Mouse (Mus musculus) kidney, embryonic 16.5 days (tissue): Measurements from ENCODE around the gene Gm37240. TPM values are rescaled to one million over a fixed set of nuclear protein-coding genes. Genes with fewer than 3 reads are reported as not detected.

Source experiments
- ATAC-seq: fragments of 200-750 bp; cut with Nextera tagmentation; 2 replicates; pipeline ENCODE4 v1.8.0; 2017; ENCODE audit warnings: moderate TSS enrichment; ENCODE audit not compliant: low FRiP score, low TSS enrichment
- H3K27ac ChIP-seq: fragments of 300-500 bp; sonication (generic); 2 replicates; pipeline ENCODE4 v1.5.1; 2014; ENCODE audit warnings: low read length
- H3K27me3 ChIP-seq: fragments of 300-500 bp; sonication (generic); 2 replicates; pipeline ENCODE4 v1.6.1; 2014; ENCODE audit warnings: low read length, control low read depth, mixed read lengths; ENCODE audit not compliant: insufficient read depth
- H3K36me3 ChIP-seq: fragments of 300-500 bp; sonication (generic); 2 replicates; pipeline ENCODE4 v1.6.1; 2014; ENCODE audit warnings: low read length, control low read depth, mixed read lengths; ENCODE audit not compliant: insufficient read depth
- H3K4me1 ChIP-seq: fragments of 300-500 bp; sonication (generic); 2 replicates; pipeline ENCODE4 v1.6.1; 2014; ENCODE audit warnings: low read length, control low read depth, mixed read lengths; ENCODE audit not compliant: insufficient read depth
- H3K4me2 ChIP-seq: fragments of 300-500 bp; sonication (generic); replicated peaks from 2 replicates; pipeline ENCODE4 v1.6.1; 2014; ENCODE audit warnings: low read depth, low read length
- H3K4me3 ChIP-seq: fragments of 300-500 bp; sonication (generic); 2 replicates; pipeline ENCODE4 v1.5.1; 2014; ENCODE audit warnings: mild to moderate bottlenecking, low read length
- H3K9ac ChIP-seq: fragments of 300-500 bp; sonication (generic); replicated peaks from 2 replicates; pipeline ENCODE4 v1.6.1; 2014; ENCODE audit warnings: low read length
- H3K9me3 ChIP-seq: fragments of 300-500 bp; sonication (generic); 2 replicates; pipeline ENCODE4 v1.6.1; 2016; ENCODE audit warnings: low read length, control low read depth
- WGBS: fragments of 180-500 bp; shearing (Covaris S2); extraction: QIAGEN DNeasy Blood & Tissue Kit; methylation state at CpG from one replicate; pipeline ENCODE4 v1.1.7; 2014; 5-methylcytosine and 5-hydroxymethylcytosine counted together
- polyA plus RNA-seq: library from polyadenylated mRNA; unstranded; fragments of >200 nt; fragmentation: Nextera tagmentation; extraction: Ambion mirVana; gene quantifications from 2 replicates; pipeline ENCODE4 v1.2.1, GENCODE M21; 2015

Gene Gm37240
- polyA plus RNA-seq, 1 experiment from 2014 or later: 8.7 TPM

DNA sequence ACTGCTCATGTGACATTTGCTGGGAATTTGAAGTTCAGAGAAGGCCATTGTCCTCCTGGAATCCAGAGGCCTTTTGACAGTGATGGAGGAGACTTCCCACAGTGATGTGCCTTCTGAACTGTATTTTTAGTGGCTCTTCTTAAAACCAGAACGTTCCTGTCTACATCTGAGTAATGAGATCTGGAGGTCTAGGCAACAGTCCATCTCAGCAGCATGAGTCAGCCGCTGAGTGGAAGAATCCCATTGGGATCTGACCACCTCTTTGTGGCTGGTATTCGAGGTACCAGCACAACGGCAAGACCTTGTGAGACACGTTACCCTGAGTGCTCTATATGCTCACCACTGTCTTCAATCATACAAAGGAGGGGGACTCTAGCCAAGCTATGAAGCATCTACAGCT lies 723.9 kb downstream of the Gm37240 start:
- no peaks in the 10 kb centered on the region for H3K9me3 ChIP-seq
- H3K4me3 ChIP-seq: no peak overlapping the region
- no peak overlapping the region for H3K9ac ChIP-seq
- H3K36me3 ChIP-seq: no peaks in the 10 kb centered on the region
- no peak overlapping the region for H3K4me2 ChIP-seq
- no peaks in the 10 kb centered on the region for H3K4me1 ChIP-seq
- 91% methylated on average over 5 of the region's 5 CpGs for WGBS
- no peak overlapping the region for H3K27ac ChIP-seq
- H3K27me3 ChIP-seq: no peaks in the 10 kb centered on the region
- ATAC-seq: no peak

DNA sequence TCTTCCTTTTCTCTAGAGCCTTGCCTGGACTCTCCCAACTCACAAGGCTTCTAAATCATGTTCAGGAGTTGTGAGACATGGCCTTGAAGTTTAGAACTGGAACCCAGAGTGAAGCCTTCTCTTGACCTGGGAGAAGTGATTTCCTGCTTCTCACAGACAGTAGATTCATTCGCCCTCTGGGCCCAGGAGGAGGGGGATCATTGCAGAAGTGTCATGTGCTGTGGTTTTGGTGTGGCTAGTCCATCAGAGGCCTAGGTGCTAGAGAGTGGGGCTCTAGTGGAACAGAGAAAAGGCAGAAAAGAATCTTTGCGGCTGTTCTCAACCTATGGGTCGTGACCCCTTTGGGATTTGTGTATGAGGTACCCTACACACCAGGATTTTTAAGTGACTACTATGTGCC lies 724.9 kb downstream of the Gm37240 start:
- Histone ChIP-seq H3K4me3 (no peak overlapping the region), H3K36me3 (no peaks in the 10 kb centered on the region), H3K27me3 (no peaks in the 10 kb centered on the region), H3K9me3 (no peaks in the 10 kb centered on the region), H3K4me1 (no peaks in the 10 kb centered on the region), H3K9ac (no peak overlapping the region), H3K4me2 (no peak overlapping the region), H3K27ac (no peak overlapping the region)
- ATAC-seq: no peak
- whole genome bisulfite sequencing: 97% methylated on average over 3 of the region's 3 CpGs

DNA sequence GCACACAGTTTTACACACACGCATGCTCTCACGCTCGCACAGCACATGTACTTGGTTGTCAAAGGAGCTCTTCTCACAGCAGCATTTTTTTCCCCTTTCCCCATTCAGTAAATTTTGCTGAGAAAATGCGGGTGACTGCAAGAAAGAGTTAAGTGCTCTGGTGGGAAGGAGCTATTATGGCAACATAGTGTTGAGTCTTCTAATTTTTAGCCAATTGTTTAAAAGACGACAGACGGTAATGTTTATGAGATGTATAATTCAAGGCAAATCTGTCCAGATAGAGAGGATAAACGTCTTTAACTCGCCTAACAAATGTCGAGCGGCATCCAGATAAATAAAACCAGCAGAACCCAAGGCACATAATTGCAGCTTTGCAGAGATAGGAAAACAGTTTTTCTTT lies 726.5 kb downstream of the Gm37240 start:
- no peaks in the 10 kb centered on the region for H3K27me3 ChIP-seq
- H3K9ac ChIP-seq: no peak overlapping the region
- no peaks in the 10 kb centered on the region for H3K4me1 ChIP-seq
- ATAC-seq: no peak
- no peak overlapping the region for H3K27ac ChIP-seq
- H3K36me3 ChIP-seq: no peaks in the 10 kb centered on the region
- no peak overlapping the region for H3K4me2 ChIP-seq
- no peak overlapping the region for H3K4me3 ChIP-seq
- 81% methylated on average over 10 of the region's 10 CpGs for WGBS
- no peaks in the 10 kb centered on the region for H3K9me3 ChIP-seq

DNA sequence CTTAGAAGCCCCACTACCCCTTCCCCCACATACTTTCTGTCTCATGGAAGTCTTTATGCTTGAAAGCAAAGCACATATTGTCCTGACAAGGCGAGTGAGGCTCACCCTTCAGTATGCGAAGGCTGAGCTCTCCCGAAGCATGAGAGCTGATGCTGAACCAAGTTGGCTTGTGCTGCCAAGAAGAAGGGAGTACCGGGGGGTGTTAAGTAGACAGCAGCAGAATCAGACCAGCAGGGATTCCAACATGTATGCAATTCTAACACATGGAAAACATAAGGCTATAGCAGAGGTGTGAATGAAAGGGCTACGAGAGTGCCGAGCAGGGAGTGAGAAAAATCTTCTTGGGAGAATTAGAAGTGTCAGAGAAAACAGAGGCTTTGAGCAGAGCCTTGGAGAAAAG lies 727.7 kb downstream of the Gm37240 start:
- Histone ChIP-seq H3K36me3 (no peaks in the 10 kb centered on the region), H3K27ac (no peak overlapping the region), H3K9me3 (no peaks in the 10 kb centered on the region), H3K4me1 (no peaks in the 10 kb centered on the region), H3K4me3 (no peak overlapping the region), H3K27me3 (no peaks in the 10 kb centered on the region), H3K4me2 (no peak overlapping the region), H3K9ac (no peak overlapping the region)
- 68% methylated on average over 6 of the region's 6 CpGs for WGBS
- ATAC-seq: no peak

DNA sequence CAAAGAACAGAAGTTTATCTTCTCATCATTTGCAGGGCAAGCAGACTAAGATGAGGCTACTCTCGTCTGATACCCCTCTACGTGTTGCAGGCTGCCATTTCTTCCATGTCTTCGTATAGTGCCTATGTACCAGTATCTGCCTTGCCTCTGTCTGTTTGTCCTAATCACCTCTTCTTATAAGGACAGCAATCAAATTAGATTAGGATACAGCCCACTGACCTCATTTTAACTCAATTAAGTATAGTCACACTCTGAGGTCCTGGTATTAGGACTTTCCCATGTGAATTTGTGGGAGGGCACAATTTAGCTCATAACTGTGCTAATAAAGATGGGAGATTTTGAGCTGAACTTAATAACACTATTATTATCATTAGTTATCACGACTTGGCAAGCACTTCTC lies 738.5 kb downstream of the Gm37240 start:
- H3K4me3 ChIP-seq: no peak overlapping the region
- no peaks in the 10 kb centered on the region for H3K9me3 ChIP-seq
- no peak overlapping the region for H3K27ac ChIP-seq
- no peak overlapping the region for H3K4me2 ChIP-seq
- no peak overlapping the region for H3K9ac ChIP-seq
- no peak for ATAC-seq
- no peaks in the 10 kb centered on the region for H3K36me3 ChIP-seq
- no peaks in the 10 kb centered on the region for H3K27me3 ChIP-seq
- WGBS: 81% methylated on average over 4 of the region's 4 CpGs
- no peaks in the 10 kb centered on the region for H3K4me1 ChIP-seq

DNA sequence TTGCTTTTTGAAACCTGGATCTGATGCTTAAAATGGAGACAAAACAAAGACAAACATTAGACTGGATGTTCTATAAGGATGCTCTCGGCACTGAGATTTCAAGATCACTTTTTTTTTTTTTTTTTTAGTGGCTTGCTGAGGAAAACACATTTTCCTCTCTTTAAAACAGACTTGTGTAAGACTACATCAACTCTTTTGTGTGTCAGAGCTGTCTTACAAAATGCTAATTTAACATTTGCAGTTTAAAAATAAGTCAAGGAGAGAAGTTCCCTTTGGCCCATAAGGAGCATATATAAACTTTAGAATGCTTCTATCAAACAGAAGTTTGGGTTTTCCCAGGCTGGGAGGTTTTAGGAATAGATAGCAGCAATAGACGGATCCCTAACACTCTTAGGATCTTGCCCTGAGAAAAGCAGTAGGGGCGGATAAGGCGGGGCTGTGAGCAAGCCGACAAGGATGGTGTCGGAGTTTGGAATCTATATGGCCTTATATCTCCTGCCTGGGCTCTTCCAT lies 739.2 kb downstream of the Gm37240 start:
- H3K4me1 ChIP-seq: no peaks in the 10 kb centered on the region
- no peak overlapping the region for H3K4me3 ChIP-seq
- H3K27ac ChIP-seq: no peak overlapping the region
- H3K9ac ChIP-seq: no peak overlapping the region
- no peaks in the 10 kb centered on the region for H3K36me3 ChIP-seq
- WGBS: 83% methylated on average over 6 of the region's 6 CpGs
- H3K27me3 ChIP-seq: no peaks in the 10 kb centered on the region
- no peak overlapping the region for H3K4me2 ChIP-seq
- H3K9me3 ChIP-seq: no peaks in the 10 kb centered on the region
- ATAC-seq: no peak

DNA sequence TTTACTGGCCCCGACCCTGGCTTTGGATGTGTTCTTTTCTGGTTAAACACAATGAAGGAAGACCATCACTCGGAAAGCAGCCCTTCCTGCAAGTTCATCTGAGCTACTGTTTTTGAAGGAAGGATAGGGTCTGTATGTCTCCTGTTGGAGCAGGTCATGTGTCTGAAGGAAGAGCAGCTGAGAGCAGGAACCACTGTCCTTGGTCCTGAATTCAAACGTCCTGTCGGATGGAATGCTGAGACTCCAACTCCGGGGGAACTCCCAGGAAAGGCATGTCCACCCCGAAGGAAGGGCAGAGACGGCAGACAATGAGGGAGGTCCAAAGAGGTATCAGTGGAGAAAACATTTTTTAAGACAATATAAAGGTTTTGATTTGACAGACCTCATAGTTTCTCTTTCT lies 741.8 kb downstream of the Gm37240 start:
- 30% methylated on average over 7 of the region's 7 CpGs for WGBS
- no peak for ATAC-seq
- no peak overlapping the region for H3K4me2 ChIP-seq
- no peaks in the 10 kb centered on the region for H3K36me3 ChIP-seq
- H3K9me3 ChIP-seq: no peaks in the 10 kb centered on the region
- no peaks in the 10 kb centered on the region for H3K4me1 ChIP-seq
- H3K9ac ChIP-seq: no peak overlapping the region
- H3K4me3 ChIP-seq: no peak overlapping the region
- no peaks in the 10 kb centered on the region for H3K27me3 ChIP-seq
- H3K27ac ChIP-seq: no peak overlapping the region

DNA sequence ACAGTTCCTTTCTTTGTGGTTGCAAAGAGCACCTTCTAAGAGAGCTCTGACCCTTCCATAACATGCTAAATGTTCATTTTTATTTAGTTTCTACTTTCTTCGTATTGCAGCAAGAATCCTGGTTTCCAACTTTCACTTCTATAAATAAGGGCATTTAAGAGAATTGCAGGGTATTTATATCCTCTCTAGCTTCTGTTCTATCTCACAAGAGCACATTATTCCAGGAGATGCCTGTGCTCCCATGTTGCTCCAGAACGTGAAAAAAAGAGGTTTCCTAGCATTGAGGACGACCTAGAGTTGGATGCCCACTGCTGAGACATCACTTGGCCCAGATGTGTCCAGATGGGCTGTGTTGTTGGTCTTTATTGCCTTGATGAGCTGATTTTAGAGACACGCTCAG lies 742.2 kb downstream of the Gm37240 start:
- WGBS: 88% methylated on average over 4 of the region's 4 CpGs
- Histone ChIP-seq H3K36me3 (no peaks in the 10 kb centered on the region), H3K4me1 (no peaks in the 10 kb centered on the region), H3K27me3 (no peaks in the 10 kb centered on the region), H3K27ac (no peak overlapping the region), H3K4me2 (no peak overlapping the region), H3K9ac (no peak overlapping the region), H3K9me3 (no peaks in the 10 kb centered on the region), H3K4me3 (no peak overlapping the region)
- no peak for ATAC-seq

DNA sequence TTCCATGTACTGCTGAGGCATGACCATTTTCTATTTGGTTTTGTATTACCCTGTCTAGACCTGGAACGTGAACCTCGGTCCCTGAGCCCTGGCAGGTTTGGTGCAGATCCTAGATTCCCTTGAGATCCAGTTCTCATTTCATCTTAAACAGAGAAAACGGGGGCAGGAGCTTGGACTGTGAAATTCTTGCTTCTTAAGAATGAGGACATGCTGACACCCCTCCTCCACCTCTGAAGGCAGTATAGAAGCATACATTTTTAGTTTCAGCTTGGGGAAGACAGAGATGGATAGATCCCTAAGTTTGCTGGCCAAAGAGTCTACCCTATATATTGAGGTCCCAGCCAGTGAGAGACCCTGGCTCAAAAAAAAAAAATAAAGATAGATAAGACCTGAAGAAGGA lies 742.9 kb downstream of the Gm37240 start:
- no peaks in the 10 kb centered on the region for H3K27me3 ChIP-seq
- WGBS: 83% methylated on average over 3 of the region's 3 CpGs
- no peaks in the 10 kb centered on the region for H3K4me1 ChIP-seq
- no peak overlapping the region for H3K4me3 ChIP-seq
- ATAC-seq: no peak
- H3K27ac ChIP-seq: no peak overlapping the region
- no peaks in the 10 kb centered on the region for H3K36me3 ChIP-seq
- no peaks in the 10 kb centered on the region for H3K9me3 ChIP-seq
- no peak overlapping the region for H3K4me2 ChIP-seq
- H3K9ac ChIP-seq: no peak overlapping the region

DNA sequence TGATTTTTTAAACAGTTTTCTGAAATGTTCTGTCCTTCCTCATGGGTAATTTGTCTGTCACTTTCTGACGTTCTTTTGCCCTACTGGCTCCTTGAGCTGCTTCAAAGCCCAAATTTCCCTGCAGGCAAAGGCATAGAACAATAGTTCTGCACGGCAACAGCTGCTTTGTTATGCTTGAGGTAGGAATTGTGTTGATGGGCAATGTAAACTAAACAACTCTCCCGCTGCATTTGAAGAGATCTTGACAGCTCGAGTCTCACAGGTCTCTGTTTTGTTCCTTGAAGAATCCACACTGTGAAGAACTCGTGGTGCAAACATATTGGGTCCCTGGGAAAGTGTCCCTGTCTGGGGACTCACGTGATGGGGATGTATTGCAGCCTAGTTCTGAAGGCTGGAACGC lies 746.8 kb downstream of the Gm37240 start:
- H3K27ac ChIP-seq: no peak overlapping the region
- no peak overlapping the region for H3K4me3 ChIP-seq
- H3K9ac ChIP-seq: no peak overlapping the region
- H3K36me3 ChIP-seq: no peaks in the 10 kb centered on the region
- H3K27me3 ChIP-seq: no peaks in the 10 kb centered on the region
- no peak overlapping the region for H3K4me2 ChIP-seq
- H3K4me1 ChIP-seq: no peaks in the 10 kb centered on the region
- no peaks in the 10 kb centered on the region for H3K9me3 ChIP-seq
- no peak for ATAC-seq
- WGBS: 56% methylated on average over 7 of the region's 7 CpGs

DNA sequence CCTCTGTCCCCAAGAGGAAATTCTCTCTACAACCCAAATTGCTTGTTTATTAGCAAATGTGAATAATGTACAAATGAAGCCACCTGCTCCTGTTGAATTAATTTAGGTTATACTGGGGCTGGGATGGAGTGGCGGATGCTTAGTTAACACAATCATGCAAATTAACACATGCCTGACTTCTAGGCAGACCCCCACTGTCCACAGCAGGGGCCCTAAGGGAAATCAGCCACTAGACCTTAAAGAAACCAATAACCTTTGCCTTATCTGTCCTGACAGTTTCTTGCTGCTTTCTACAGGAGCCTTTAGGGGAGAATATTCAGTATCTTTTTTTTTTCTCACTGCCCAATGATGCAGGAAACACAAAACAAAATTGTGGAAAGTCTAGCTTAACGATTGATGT lies 748.9 kb downstream of the Gm37240 start:
- Histone ChIP-seq H3K9me3 (no peaks in the 10 kb centered on the region), H3K27ac (no peak overlapping the region), H3K4me2 (no peak overlapping the region), H3K4me3 (no peak overlapping the region), H3K27me3 (no peaks in the 10 kb centered on the region), H3K4me1 (no peaks in the 10 kb centered on the region), H3K9ac (no peak overlapping the region), H3K36me3 (no peaks in the 10 kb centered on the region)
- ATAC-seq: no peak
- WGBS: 70% methylated on average over 2 of the region's 2 CpGs
